ENCODE assay signal across 18 mouse cellular contexts in the genomic region with DNA sequence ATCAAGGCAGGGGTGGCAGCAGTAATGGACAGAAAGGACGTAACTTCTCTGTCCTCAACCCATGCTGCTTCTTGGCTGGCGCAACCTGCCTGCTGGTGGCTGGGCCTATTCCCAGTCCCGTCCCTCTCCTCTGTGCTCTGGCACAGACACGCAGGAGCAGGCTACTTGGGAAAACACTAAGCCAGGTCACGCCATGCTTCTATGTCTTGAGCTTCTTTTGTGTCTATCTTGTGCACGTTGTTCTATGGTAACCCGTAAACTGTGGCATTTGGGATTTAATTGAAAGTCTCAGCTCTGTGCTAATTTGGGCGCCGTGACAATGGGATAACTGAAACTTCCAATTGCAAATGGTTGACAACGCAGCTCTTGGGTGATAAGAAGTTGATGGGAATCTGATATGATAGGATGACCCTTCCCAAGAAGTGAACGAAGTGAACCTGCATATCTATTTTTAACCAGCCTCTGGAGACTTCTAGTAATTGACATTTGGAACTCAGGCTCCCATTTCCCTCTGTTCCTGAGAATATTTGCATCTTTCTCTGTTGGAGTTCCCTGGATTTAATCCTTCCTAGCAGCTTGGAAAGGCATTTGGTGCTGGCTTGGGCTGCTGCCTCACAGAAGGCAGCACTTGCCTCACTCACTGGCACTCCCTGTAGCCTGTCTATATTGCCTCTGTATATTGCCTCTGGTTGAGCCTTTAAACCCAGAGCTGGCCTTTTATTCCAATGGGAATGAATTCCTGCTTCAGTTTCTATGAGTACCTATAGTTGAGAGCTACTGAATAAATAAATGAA.
DNase-seq lines count a peak whose midpoint lies in the region; ATAC-seq and TF ChIP-seq lines count a peak whose summit lies in the region.
"Had no signal": no experiment of that assay in that cellular context is flagged by ENCODE, and none has a peak within 500 bp of the region (broad histone marks: within the 10 kb centered on the region; RNA-seq: fewer than 3 reads in every experiment).

No protein-coding gene starts in this region.

- H3K36me3 ChIP-seq in forebrain, embryonic 14.5 days (ENCODE audit: control insufficient read depth, insufficient read depth, low read length): no peaks in the 10 kb centered on the region
- H3K36me3 ChIP-seq in forebrain, embryonic 11.5 days (ENCODE audit: control insufficient read depth, insufficient read depth, low read length): no peaks in the 10 kb centered on the region
- no peaks in the 10 kb centered on the region for H3K36me3 ChIP-seq in stomach, postnatal 0 days (ENCODE audit: control insufficient read depth, insufficient read depth, low read length)
- no peaks in the 10 kb centered on the region for H3K36me3 ChIP-seq in embryonic facial prominence, embryonic 10.5 days (replicated peaks)
- H3K36me3 ChIP-seq: embryonic facial prominence, embryonic 13.5 days; heart, embryonic 15.5 days; limb, embryonic 15.5 days; midbrain, embryonic 12.5 days; neural tube, embryonic 13.5 days had no signal

- no peak overlapping the region for H3K4me2 ChIP-seq in forebrain, embryonic 14.5 days (ENCODE audit: low read length)
- no peak overlapping the region for H3K4me2 ChIP-seq in forebrain, embryonic 11.5 days (ENCODE audit: low read depth, low read length, severe bottlenecking)
- no peak overlapping the region for H3K4me2 ChIP-seq in stomach, postnatal 0 days (replicated peaks; ENCODE audit: low read depth)
- H3K4me2 ChIP-seq: embryonic facial prominence, embryonic 13.5 days; heart, embryonic 15.5 days; limb, embryonic 15.5 days; midbrain, embryonic 12.5 days; neural tube, embryonic 13.5 days had no signal

- ATAC-seq in forebrain, embryonic 14.5 days: peak; percentile 52; the same call in 1 of the 2 replicates
- no peak for ATAC-seq in forebrain, embryonic 11.5 days (replicated peaks; ENCODE audit: low FRiP score)
- no peak for ATAC-seq in stomach, postnatal 0 days (ENCODE audit: low FRiP score, low TSS enrichment)
- ATAC-seq: inflammation-experienced regulatory T-cells, adult 6 months; lung, postnatal 0 days had no signal

- H3K9ac ChIP-seq in forebrain, embryonic 14.5 days (ENCODE audit: low read length): no peak overlapping the region
- H3K9ac ChIP-seq in forebrain, embryonic 11.5 days (ENCODE audit: low read length): no peak overlapping the region
- no peak overlapping the region for H3K9ac ChIP-seq in stomach, postnatal 0 days (ENCODE audit: low read length)
- H3K9ac ChIP-seq: embryonic facial prominence, embryonic 13.5 days; heart, embryonic 15.5 days; limb, embryonic 15.5 days; midbrain, embryonic 12.5 days; neural tube, embryonic 13.5 days had no signal

- no peak for TF ChIP-seq CTCF in stomach, postnatal 0 days (IDR thresholded peaks at IDR 0.05; ENCODE audit: low read depth)

- no peaks in the 10 kb centered on the region for H3K27me3 ChIP-seq in forebrain, embryonic 14.5 days (replicated peaks; ENCODE audit: control insufficient read depth, insufficient read depth, low read length)
- H3K27me3 ChIP-seq in forebrain, embryonic 11.5 days (ENCODE audit: control insufficient read depth, insufficient read depth, low read length): no peaks in the 10 kb centered on the region
- no peaks in the 10 kb centered on the region for H3K27me3 ChIP-seq in stomach, postnatal 0 days (ENCODE audit: control insufficient read depth, insufficient read depth, low read length)
- no peaks in the 10 kb centered on the region; the same call in 1 of the 2 replicates for H3K27me3 ChIP-seq in embryonic facial prominence, embryonic 10.5 days (replicated peaks; ENCODE audit: low read depth, poor library complexity, severe bottlenecking)
- H3K27me3 ChIP-seq: embryonic facial prominence, embryonic 13.5 days; heart, embryonic 15.5 days; limb, embryonic 15.5 days; midbrain, embryonic 12.5 days; neural tube, embryonic 13.5 days had no signal

- no peak for TF ChIP-seq EP300 in stomach, postnatal 0 days (optimal IDR thresholded peaks at IDR 0.05)

- H3K4me3 ChIP-seq in forebrain, embryonic 14.5 days (ENCODE audit: low read depth, low read length): no peak overlapping the region
- H3K4me3 ChIP-seq in forebrain, embryonic 11.5 days (ENCODE audit: low read depth, low read length): no peak overlapping the region
- H3K4me3 ChIP-seq in stomach, postnatal 0 days (ENCODE audit: low read depth, low read length): no peak overlapping the region
- H3K4me3 ChIP-seq in embryonic facial prominence, embryonic 10.5 days: no peak overlapping the region
- H3K4me3 ChIP-seq: embryonic facial prominence, embryonic 13.5 days; heart, embryonic 15.5 days; limb, embryonic 15.5 days; midbrain, embryonic 12.5 days; neural tube, embryonic 13.5 days had no signal

- peak overlapping the region; percentile 50; the same call in 1 of the 2 replicates for H3K27ac ChIP-seq in forebrain, embryonic 14.5 days (ENCODE audit: low read depth, low read length)
- no peak overlapping the region for H3K27ac ChIP-seq in forebrain, embryonic 11.5 days (ENCODE audit: low read depth, low read length)
- no peak overlapping the region for H3K27ac ChIP-seq in stomach, postnatal 0 days (replicated peaks)
- H3K27ac ChIP-seq in embryonic facial prominence, embryonic 10.5 days (replicated peaks): no peak overlapping the region
- H3K27ac ChIP-seq: embryonic facial prominence, embryonic 13.5 days; heart, embryonic 15.5 days; limb, embryonic 15.5 days; midbrain, embryonic 12.5 days; neural tube, embryonic 13.5 days had no signal

- no peaks in the 10 kb centered on the region for H3K9me3 ChIP-seq in forebrain, embryonic 14.5 days (replicated peaks; ENCODE audit: control insufficient read depth, low read length)
- no peaks in the 10 kb centered on the region for H3K9me3 ChIP-seq in forebrain, embryonic 11.5 days (ENCODE audit: control insufficient read depth, low read length)
- H3K9me3 ChIP-seq in stomach, postnatal 0 days (ENCODE audit: control insufficient read depth, low read length): no peaks in the 10 kb centered on the region
- H3K9me3 ChIP-seq in embryonic facial prominence, embryonic 10.5 days: no peaks in the 10 kb centered on the region
- H3K9me3 ChIP-seq: embryonic facial prominence, embryonic 13.5 days; heart, embryonic 15.5 days; limb, embryonic 15.5 days; midbrain, embryonic 12.5 days; neural tube, embryonic 13.5 days had no signal

- H3K4me1 ChIP-seq in forebrain, embryonic 14.5 days (ENCODE audit: control insufficient read depth, insufficient read depth, low read length): no peaks in the 10 kb centered on the region
- no peaks in the 10 kb centered on the region for H3K4me1 ChIP-seq in forebrain, embryonic 11.5 days (replicated peaks; ENCODE audit: control insufficient read depth, insufficient read depth, low read length)
- H3K4me1 ChIP-seq in stomach, postnatal 0 days (replicated peaks; ENCODE audit: control insufficient read depth, insufficient read depth): no peaks in the 10 kb centered on the region
- H3K4me1 ChIP-seq in embryonic facial prominence, embryonic 10.5 days: no peaks in the 10 kb centered on the region
- H3K4me1 ChIP-seq: embryonic facial prominence, embryonic 13.5 days; heart, embryonic 15.5 days; limb, embryonic 15.5 days; midbrain, embryonic 12.5 days had no signal

- DNase-seq in forebrain, embryonic 14.5 days (ENCODE audit: low spot score): peak; percentile 58
- DNase-seq in forebrain, embryonic 11.5 days (ENCODE audit: low spot score): no peak
- peak; percentile 15 for DNase-seq in right cerebral cortex, adult 18-20 months
- no peak for DNase-seq in right cerebral cortex, postnatal 14 days
- DNase-seq in cerebellum, postnatal 25 days: peak; percentile 86 to 88
- peak; percentile 9 for DNase-seq in skeletal muscle tissue, adult 2 months (ENCODE audit: low read depth, low spot score)
- no peak for DNase-seq in stomach, postnatal 0 days (ENCODE audit: low spot score)
- DNase-seq in embryonic facial prominence, embryonic 10.5 days (ENCODE audit: low spot score): no peak
- DNase-seq: B cell, adult 2 months; kidney, postnatal 14 days; spleen, adult 18-20 months had no signal

- WGBS in forebrain, embryonic 14.5 days: 69% methylated on average over 11 of the region's 11 CpGs
- WGBS in forebrain, embryonic 11.5 days: 80% methylated on average over 11 of the region's 11 CpGs
- WGBS in stomach, postnatal 0 days: 87% methylated on average over 11 of the region's 11 CpGs
- WGBS in embryonic facial prominence, embryonic 10.5 days: 85% methylated on average over 11 of the region's 11 CpGs

Comparison
In these comparisons a context has a peak if more than half of its experiments do, and no peak if none do; other contexts are left out.
1. DNase-seq: peak in forebrain, embryonic 14.5 days (single experiment), right cerebral cortex, adult 18-20 months (single experiment), cerebellum, postnatal 25 days (2 of 2) and skeletal muscle tissue, adult 2 months (single experiment); none in forebrain, embryonic 11.5 days (single experiment), right cerebral cortex, postnatal 14 days (single experiment), stomach, postnatal 0 days (single experiment) and embryonic facial prominence, embryonic 10.5 days (single experiment).